Comparison of ENCODE assay signal across 8 mouse cellular contexts in the genomic region with DNA sequence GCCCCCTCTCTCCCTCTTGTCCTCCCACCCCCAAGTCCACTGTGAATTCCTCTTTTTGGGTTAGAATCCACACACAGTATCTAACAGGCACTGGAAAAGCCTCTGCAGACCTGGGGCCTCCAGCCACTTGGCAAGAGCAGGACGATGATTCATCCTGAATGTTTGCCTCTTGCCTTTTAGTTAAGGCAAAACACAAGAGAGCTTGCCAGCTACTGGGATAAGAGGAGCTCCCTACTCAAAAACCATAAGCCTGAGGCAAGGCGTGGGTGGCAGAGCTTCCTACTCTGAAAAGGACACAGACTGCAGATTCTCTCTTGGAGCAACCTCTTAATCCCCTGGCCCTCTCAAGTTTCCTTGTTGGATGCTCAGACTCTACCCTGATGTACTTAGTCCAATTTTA.
A peak's percentile ranks its signal among the peaks of the same experiment; 100 is the strongest.
DNase-seq lines count a peak whose midpoint lies in the region; ATAC-seq lines count a peak whose summit lies in the region.

No protein-coding gene starts in this region.

- peak; percentile 100 for DNase-seq in 3T3-L1 (ENCODE audit: low read depth, low spot score)
- DNase-seq in Muller cell, postnatal 12 days (ENCODE audit: inconsistent ontology term): peak; percentile 87
- peak; percentile 100 for DNase-seq in fat pad, adult 2 months (ENCODE audit: extremely low read depth, low read depth, low spot score)
- peak; percentile 51 to 61 for DNase-seq in heart, postnatal 36 days
- peak; percentile 60 for DNase-seq in right cerebral cortex, postnatal 25 days
- no peak for DNase-seq in kidney, adult 18-20 months
- no peak for DNase-seq in thymus, postnatal 25 days

- no peak for ATAC-seq in megakaryocyte progenitor cell, adult 5-6 weeks (replicated peaks; ENCODE audit: poor library complexity)

- intact Hi-C loops in heart, postnatal 36 days (cut with DNase I): loop anchor here (10.0 kb wide), 4 partner anchors 282 to 422 kb away; partner anchors contain the start of gene Ptar1

Comparison
In these comparisons a context has a peak if more than half of its experiments do, and no peak if none do; other contexts are left out.
1. DNase-seq: peak in 3T3-L1 (single experiment), Muller cell, postnatal 12 days (single experiment), fat pad, adult 2 months (single experiment), heart, postnatal 36 days (2 of 2) and right cerebral cortex, postnatal 25 days (single experiment); none in kidney, adult 18-20 months (single experiment) and thymus, postnatal 25 days (single experiment).